In genomic region chr17:86337076-86337475, GRCm38 (mm10) we compare ENCODE assay signal across 7 mouse cellular contexts.
DNase-seq lines count a peak whose midpoint lies in the region; ATAC-seq and TF ChIP-seq lines count a peak whose summit lies in the region.

No protein-coding gene starts in this region.

- no peaks in the 10 kb centered on the region for H3K9me3 ChIP-seq in MEL (replicated peaks; ENCODE audit: insufficient read depth, low read length)
- no peaks in the 10 kb centered on the region for H3K9me3 ChIP-seq in embryonic facial prominence, embryonic 10.5 days
- no peaks in the 10 kb centered on the region for H3K9me3 ChIP-seq in limb, embryonic 12.5 days

- 65% methylated on average over 3 of the region's 3 CpGs for WGBS in embryonic facial prominence, embryonic 10.5 days
- WGBS in limb, embryonic 12.5 days: 70% methylated on average over 3 of the region's 3 CpGs

- no peak overlapping the region for H3K4me2 ChIP-seq in limb, embryonic 12.5 days

- H3K4me1 ChIP-seq in MEL (ENCODE audit: control insufficient read depth in 1 of 2, insufficient read depth in 2 of 2, low read length in 2 of 2): peaks cover 13 to 23% of the 10 kb centered on the region in 2 experiments
- peaks cover 23% of the 10 kb centered on the region for H3K4me1 ChIP-seq in embryonic facial prominence, embryonic 10.5 days
- H3K4me1 ChIP-seq in limb, embryonic 12.5 days (replicated peaks): peaks cover 14% of the 10 kb centered on the region

- no peak for TF ChIP-seq POLR2A in MEL (IDR thresholded peaks at IDR 0.05; ENCODE audit: control insufficient read depth in 1 of 2, insufficient read depth in 1 of 2, low read depth in 1 of 2, low read length in 2 of 2, poor library complexity in 1 of 2)

- no peak overlapping the region for H3K9ac ChIP-seq in MEL (ENCODE audit: control insufficient read depth, low read depth, low read length, poor library complexity, severe bottlenecking)
- no peak overlapping the region for H3K9ac ChIP-seq in limb, embryonic 12.5 days (replicated peaks)

- TF ChIP-seq RAD21 in MEL (IDR thresholded peaks at IDR 0.05; ENCODE audit: low read depth, low read length): no peak

- no peak for ATAC-seq in limb, embryonic 12.5 days (ENCODE audit: insufficient number of reproducible peaks, insufficient read depth, low FRiP score, low TSS enrichment, low read depth)
- ATAC-seq in erythroblast, adult 5-6 weeks (replicated peaks; ENCODE audit: low FRiP score, poor library complexity, severe bottlenecking): no peak

- peaks cover 0 to 2% of the 10 kb centered on the region in 2 experiments; a peak in 1 of 4 replicates for H3K36me3 ChIP-seq in MEL (ENCODE audit: control insufficient read depth in 1 of 2, insufficient read depth in 2 of 2, low read length in 2 of 2)
- no peaks in the 10 kb centered on the region for H3K36me3 ChIP-seq in embryonic facial prominence, embryonic 10.5 days (replicated peaks)
- no peaks in the 10 kb centered on the region for H3K36me3 ChIP-seq in limb, embryonic 12.5 days

- no peak overlapping the region for H3K27ac ChIP-seq in MEL (ENCODE audit: control insufficient read depth, low read depth, low read length)
- H3K27ac ChIP-seq in embryonic facial prominence, embryonic 10.5 days (replicated peaks): peak overlapping the region; percentile 48; the same call in 1 of the 2 replicates
- H3K27ac ChIP-seq in limb, embryonic 12.5 days: peak overlapping the region; percentile 41; the same call in 1 of the 2 replicates

- peak; percentile 53 for DNase-seq in MEL (ENCODE audit: low read depth, low spot score)
- DNase-seq in embryonic facial prominence, embryonic 10.5 days (ENCODE audit: low spot score): no peak
- DNase-seq in spleen, adult 18-20 months: peak; percentile 63 to 79
- no peak for DNase-seq in right cerebral cortex, adult 18-20 months
- DNase-seq in urinary bladder, postnatal 4 days (ENCODE audit: low spot score in 2 of 2): no peak

- no peak for TF ChIP-seq CTCF in MEL (IDR thresholded peaks at IDR 0.05 in 2 of 3, conservative IDR thresholded peaks at IDR 0.05 in 1 of 3; ENCODE audit: control insufficient read depth in 1 of 3, insufficient read depth in 1 of 3, low read depth in 2 of 3, low read length in 3 of 3, poor library complexity in 1 of 3, severe bottlenecking in 1 of 3)

- no peak for TF ChIP-seq EP300 in MEL (IDR thresholded peaks at IDR 0.05; ENCODE audit: low read depth in 1 of 2, low read length in 2 of 2)

- no peaks in the 10 kb centered on the region for H3K79me2 ChIP-seq in MEL (ENCODE audit: control insufficient read depth, insufficient read depth, low read length, poor library complexity)

- H3K27me3 ChIP-seq in MEL (ENCODE audit: control insufficient read depth in 1 of 2, insufficient read depth in 2 of 2, low read length in 2 of 2): no peaks in the 10 kb centered on the region
- no peaks in the 10 kb centered on the region for H3K27me3 ChIP-seq in embryonic facial prominence, embryonic 10.5 days (replicated peaks; ENCODE audit: low read depth, poor library complexity, severe bottlenecking)
- no peaks in the 10 kb centered on the region for H3K27me3 ChIP-seq in limb, embryonic 12.5 days

- no peak overlapping the region for H3K4me3 ChIP-seq in MEL (ENCODE audit: control insufficient read depth in 1 of 2, insufficient read depth in 1 of 2, low read depth in 2 of 2, low read length in 2 of 2)
- no peak overlapping the region for H3K4me3 ChIP-seq in embryonic facial prominence, embryonic 10.5 days
- no peak overlapping the region for H3K4me3 ChIP-seq in limb, embryonic 12.5 days (replicated peaks)

TF ChIP-seq in MEL, 35 proteins besides CTCF, POLR2A, EP300 and RAD21:
- no peak for TF ChIP-seq MEF2A (IDR thresholded peaks at IDR 0.05; ENCODE audit: extremely low read depth, insufficient replicate concordance, low read depth, low read length, poor library complexity, severe bottlenecking)
- no peak for TF ChIP-seq E2F4 (IDR thresholded peaks at IDR 0.05; ENCODE audit: borderline replicate concordance, low read depth, low read length)
- no peak for TF ChIP-seq HCFC1 (IDR thresholded peaks at IDR 0.05; ENCODE audit: low read depth, low read length)
- no peak for TF ChIP-seq USF1 (IDR thresholded peaks at IDR 0.05; ENCODE audit: low read depth, low read length)
- TF ChIP-seq ZKSCAN1 (IDR thresholded peaks at IDR 0.05; ENCODE audit: low read depth, low read length): no peak
- no peak for TF ChIP-seq MYC (IDR thresholded peaks at IDR 0.05; ENCODE audit: low read depth, low read length)
- no peak for TF ChIP-seq MAFK (IDR thresholded peaks at IDR 0.05; ENCODE audit: borderline replicate concordance, low read depth, low read length)
- TF ChIP-seq TCF12 (IDR thresholded peaks at IDR 0.05; ENCODE audit: low read depth, low read length): no peak

Comparison
In these comparisons a context has a peak if more than half of its experiments do, and no peak if none do; other contexts are left out.
1. DNase-seq: peak in MEL (single experiment) and spleen, adult 18-20 months (2 of 2); none in embryonic facial prominence, embryonic 10.5 days (single experiment), right cerebral cortex, adult 18-20 months (single experiment) and urinary bladder, postnatal 4 days (0 of 2).